Mouse (Mus musculus) megakaryocyte, embryonic 14.5 days (primary cell): ENCODE results near the gene Hoxb7.

Experiments
- FLI1 ChIP-seq: IDR thresholded peaks from 2 replicates; pipeline ENCODE4 v1.6.1; 2012; ENCODE audit warnings: low read length, inconsistent platforms, mixed read lengths
- GATA1 ChIP-seq: IDR thresholded peaks from 3 replicates; pipeline ENCODE4 v1.6.1; 2012; ENCODE audit warnings: mixed read lengths, low read length, inconsistent platforms, borderline replicate concordance

DNA sequence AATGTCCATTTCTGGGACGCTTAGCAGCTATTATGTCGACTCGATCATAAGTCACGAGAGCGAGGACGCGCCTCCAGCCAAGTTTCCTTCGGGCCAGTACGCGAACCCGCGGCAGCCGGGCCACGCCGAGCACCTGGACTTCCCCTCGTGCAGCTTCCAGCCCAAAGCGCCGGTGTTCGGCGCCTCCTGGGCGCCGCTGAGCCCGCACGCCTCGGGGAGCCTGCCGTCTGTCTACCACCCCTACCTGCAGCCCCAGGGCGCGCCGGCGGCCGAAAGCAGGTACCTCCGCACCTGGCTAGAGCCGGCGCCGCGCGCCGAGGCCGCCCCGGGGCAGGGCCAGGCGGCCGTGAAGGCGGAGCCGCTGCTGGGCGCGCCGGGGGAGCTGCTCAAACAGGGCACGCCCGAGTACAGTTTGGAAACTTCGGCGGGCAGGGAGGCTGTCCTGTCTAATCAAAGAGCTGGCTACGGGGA is 14.8 kb upstream of the Hoxb7 start:
- TF ChIP-seq FLI1 (no peak), GATA1 (no peak)
